Mouse (Mus musculus) embryonic facial prominence, embryonic 13.5 days (tissue): Measurements from ENCODE around the gene Tmem128. TPM values are rescaled to one million over a fixed set of nuclear protein-coding genes. Genes with fewer than 3 reads are reported as not detected.
A peak's percentile ranks its signal among the peaks of the same experiment; 100 is the strongest.

ENCODE experiments used
- ATAC-seq: fragments of 200-750 bp; cut with Nextera tagmentation; 2 replicates; pipeline ENCODE4 v1.8.0; 2017; ENCODE audit warnings: low read depth; ENCODE audit not compliant: insufficient number of reproducible peaks, insufficient read depth, low FRiP score, low TSS enrichment
- H3K27ac ChIP-seq: fragments of 300-500 bp; sonication (generic); 2 replicates; pipeline ENCODE4 v1.5.1; 2015; ENCODE audit warnings: moderate library complexity, mild to moderate bottlenecking, inconsistent platforms
- H3K27me3 ChIP-seq: fragments of 300-500 bp; sonication (generic); 2 replicates; pipeline ENCODE4 v1.6.1; 2015; ENCODE audit warnings: mild to moderate bottlenecking, inconsistent platforms
- H3K36me3 ChIP-seq: fragments of 300-500 bp; sonication (generic); 2 replicates; pipeline ENCODE4 v1.6.1; 2015; ENCODE audit warnings: mild to moderate bottlenecking, inconsistent platforms
- H3K4me1 ChIP-seq: fragments of 300-500 bp; sonication (generic); 2 replicates; pipeline ENCODE4 v1.6.1; 2015; ENCODE audit warnings: inconsistent platforms
- H3K4me2 ChIP-seq: fragments of 300-500 bp; sonication (generic); 2 replicates; pipeline ENCODE4 v1.6.1; 2015; ENCODE audit warnings: moderate library complexity, mild to moderate bottlenecking, inconsistent platforms
- H3K4me3 ChIP-seq: fragments of 300-500 bp; sonication (generic); 2 replicates; pipeline ENCODE4 v1.5.1; 2015; ENCODE audit warnings: mild to moderate bottlenecking, inconsistent platforms
- H3K9ac ChIP-seq: fragments of 300-500 bp; sonication (generic); 2 replicates; pipeline ENCODE4 v1.6.1; 2015; ENCODE audit warnings: mild to moderate bottlenecking, inconsistent platforms
- H3K9me3 ChIP-seq: fragments of 300-500 bp; sonication (generic); 2 replicates; pipeline ENCODE4 v1.6.1; 2016; ENCODE audit warnings: inconsistent platforms
- WGBS: fragments of 180-500 bp; shearing (Covaris S2); methylation state at CpG from one replicate; pipeline ENCODE4 v1.1.7; 2015; ENCODE audit warnings: mixed read lengths; 5-methylcytosine and 5-hydroxymethylcytosine counted together
- polyA plus RNA-seq: library from polyadenylated mRNA; unstranded; fragments of >200 nt; fragmentation: Nextera tagmentation; extraction: Ambion mirVana; gene quantifications from 2 replicates; pipeline ENCODE4 v1.2.1, GENCODE M21; 2015

The Tmem128 gene
- polyA plus RNA-seq, 1 experiment from 2014 or later: 65.7 TPM

GRCm38 (mm10) chr5:38280075-38280474 lies 20.1 kb downstream of the Tmem128 start:
- no peak overlapping the region for H3K4me2 ChIP-seq
- peaks cover 56% of the 10 kb centered on the region for H3K27me3 ChIP-seq
- no peaks in the 10 kb centered on the region for H3K9me3 ChIP-seq
- peaks cover 24% of the 10 kb centered on the region for H3K4me1 ChIP-seq
- WGBS: 17% methylated on average over 1 of the region's 1 CpGs
- ATAC-seq: no peak
- H3K36me3 ChIP-seq: no peaks in the 10 kb centered on the region
- H3K27ac ChIP-seq: no peak overlapping the region
- no peak overlapping the region for H3K4me3 ChIP-seq
- no peak overlapping the region for H3K9ac ChIP-seq

GRCm38 (mm10) chr5:38285724-38286123 lies 25.7 kb downstream of the Tmem128 start:
- ATAC-seq: no peak
- no peaks in the 10 kb centered on the region for H3K36me3 ChIP-seq
- no peak overlapping the region for H3K27ac ChIP-seq
- H3K4me1 ChIP-seq: no peaks in the 10 kb centered on the region
- peaks cover 2% of the 10 kb centered on the region for H3K27me3 ChIP-seq
- no peak overlapping the region for H3K4me3 ChIP-seq
- H3K9ac ChIP-seq: no peak overlapping the region
- no peak overlapping the region for H3K4me2 ChIP-seq
- 21% methylated on average over 9 of the region's 9 CpGs for WGBS
- H3K9me3 ChIP-seq: 0 out of 2 replicates have a peak, but pooled peaks cover 3% of the 10 kb centered on the region

GRCm38 (mm10) chr5:38288476-38288875 lies 28.5 kb downstream of the Tmem128 start:
- H3K4me2 ChIP-seq: no peak overlapping the region
- H3K4me1 ChIP-seq: no peaks in the 10 kb centered on the region
- H3K9me3 ChIP-seq: 0 out of 2 replicates have a peak, but pooled peaks cover 3% of the 10 kb centered on the region
- H3K9ac ChIP-seq: no peak overlapping the region
- 88% methylated on average over 3 of the region's 3 CpGs for WGBS
- ATAC-seq: no peak
- H3K27me3 ChIP-seq: no peaks in the 10 kb centered on the region
- no peaks in the 10 kb centered on the region for H3K36me3 ChIP-seq
- H3K27ac ChIP-seq: no peak overlapping the region
- H3K4me3 ChIP-seq: no peak overlapping the region

GRCm38 (mm10) chr5:38301761-38302411 lies 41.9 kb downstream of the Tmem128 start:
- WGBS: 89% methylated on average over 12 of the region's 12 CpGs
- ATAC-seq: no peak

GRCm38 (mm10) chr5:38302651-38303050 lies 42.7 kb downstream of the Tmem128 start:
- no peak for ATAC-seq
- Histone ChIP-seq H3K27me3 (no peaks in the 10 kb centered on the region), H3K4me2 (no peak overlapping the region), H3K9me3 (no peaks in the 10 kb centered on the region), H3K36me3 (no peaks in the 10 kb centered on the region), H3K4me3 (no peak overlapping the region), H3K9ac (no peak overlapping the region), H3K4me1 (no peaks in the 10 kb centered on the region), H3K27ac (no peak overlapping the region)
- WGBS: 45% methylated on average over 12 of the region's 12 CpGs

More at GRCm38 (mm10) chr5:38301761-38302411, 41.9 kb downstream of the Tmem128 start:
- Histone ChIP-seq H3K27ac (no peak overlapping the region), H3K9ac (no peak overlapping the region), H3K4me1 (no peaks in the 10 kb centered on the region), H3K27me3 (no peaks in the 10 kb centered on the region), H3K9me3 (no peaks in the 10 kb centered on the region), H3K4me2 (no peak overlapping the region), H3K4me3 (no peak overlapping the region), H3K36me3 (no peaks in the 10 kb centered on the region)

- Histone ChIP-seq H3K9me3 (no peaks in the 10 kb centered on the region), H3K27ac (no peak overlapping the region), H3K4me2 (no peak overlapping the region), H3K4me3 (no peak overlapping the region), H3K36me3 (no peaks in the 10 kb centered on the region), H3K9ac (no peak overlapping the region), H3K4me1 (no peaks in the 10 kb centered on the region), H3K27me3 (0 out of 2 replicates have a peak, but pooled peaks cover 6% of the 10 kb centered on the region)
- WGBS: 48% methylated on average over 2 of the region's 2 CpGs
- no peak for ATAC-seq
These were observed 45.3 kb downstream of the Tmem128 start for GRCm38 (mm10) chr5:38305241-38305640.

- Histone ChIP-seq H3K9me3 (no peaks in the 10 kb centered on the region), H3K4me3 (peak overlapping the region; percentile 38), H3K4me1 (no peaks in the 10 kb centered on the region), H3K9ac (no peak overlapping the region; the same call in 1 of the 2 replicates), H3K27me3 (0 out of 2 replicates have a peak, but pooled peaks cover 6% of the 10 kb centered on the region), H3K4me2 (peak overlapping the region; percentile 60), H3K36me3 (no peaks in the 10 kb centered on the region), H3K27ac (no peak overlapping the region)
- peak; percentile 62; the same call in 1 of the 2 replicates for ATAC-seq
- WGBS: 8% methylated on average over 26 of the region's 26 CpGs
These were observed 47.5 kb downstream of the Tmem128 start for GRCm38 (mm10) chr5:38307255-38308101.

GRCm38 (mm10) chr5:38308873-38309272 lies 48.9 kb downstream of the Tmem128 start:
- no peak overlapping the region for H3K9ac ChIP-seq
- ATAC-seq: no peak
- H3K4me3 ChIP-seq: no peak overlapping the region
- 0 out of 2 replicates have a peak, but pooled peaks cover 6% of the 10 kb centered on the region for H3K27me3 ChIP-seq
- no peaks in the 10 kb centered on the region for H3K36me3 ChIP-seq
- H3K27ac ChIP-seq: no peak overlapping the region
- H3K4me1 ChIP-seq: no peaks in the 10 kb centered on the region
- H3K9me3 ChIP-seq: no peaks in the 10 kb centered on the region
- H3K4me2 ChIP-seq: no peak overlapping the region
- WGBS: 51% methylated on average over 5 of the region's 5 CpGs

- no peaks in the 10 kb centered on the region for H3K4me1 ChIP-seq
- no peaks in the 10 kb centered on the region for H3K9me3 ChIP-seq
- ATAC-seq: no peak
- H3K27ac ChIP-seq: no peak overlapping the region
- WGBS: 65% methylated on average over 3 of the region's 3 CpGs
- no peak overlapping the region for H3K9ac ChIP-seq
- no peak overlapping the region for H3K4me2 ChIP-seq
- 0 out of 2 replicates have a peak, but pooled peaks cover 6% of the 10 kb centered on the region for H3K27me3 ChIP-seq
- no peak overlapping the region for H3K4me3 ChIP-seq
- H3K36me3 ChIP-seq: no peaks in the 10 kb centered on the region
These were observed 49.8 kb downstream of the Tmem128 start for GRCm38 (mm10) chr5:38309795-38310194.
